Mouse (Mus musculus) liver, embryonic 14.5 days (tissue): ENCODE results near the gene Pgam2.

Source experiments
- CTCF ChIP-seq: IDR thresholded peaks from 2 replicates; pipeline ENCODE4 v1.5.1; 2016; ENCODE audit warnings: antibody characterized with exemption, low read depth, control low read depth
- EP300 ChIP-seq: IDR thresholded peaks from 2 replicates; pipeline ENCODE4 v1.6.1; 2016; ENCODE audit warnings: antibody characterized with exemption, low read depth

DNA sequence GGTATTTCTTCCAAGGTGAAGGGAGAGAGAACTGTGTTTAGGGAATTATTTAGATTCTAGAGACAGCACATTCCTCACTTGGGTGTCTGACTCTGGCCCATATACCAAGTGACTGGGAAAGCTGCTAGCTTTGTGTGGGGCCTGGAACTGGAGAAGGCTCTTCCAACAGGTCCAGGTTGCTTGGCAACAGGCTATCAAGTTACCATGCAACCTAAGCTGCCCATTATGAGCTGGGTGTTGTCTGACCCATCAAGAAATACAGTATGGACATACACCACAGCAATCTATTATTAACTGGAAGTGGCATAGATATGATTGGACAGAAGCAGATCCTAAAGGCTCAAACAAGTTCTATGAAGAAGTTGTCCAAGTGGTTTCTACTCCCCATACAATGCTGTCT is 21.9 kb upstream of the Pgam2 start:
- no peak for TF ChIP-seq CTCF
- TF ChIP-seq EP300, result no peak
